Mouse (Mus musculus) small intestine, adult 2 months (tissue): Measurements from ENCODE around the gene Cpne9.
A peak's percentile ranks its signal among the peaks of the same experiment; 100 is the strongest.

ENCODE experiments used
- CTCF ChIP-seq: fragments of 200-500 bp; IDR thresholded peaks from 2 replicates; pipeline ENCODE4 v1.5.1; 2012; ENCODE audit warnings: low read depth, mild to moderate bottlenecking, control low read depth, inconsistent platforms, low read length, moderate library complexity, mixed read lengths; ENCODE audit not compliant: insufficient replicate concordance, insufficient read length; ENCODE audit errors: extremely low read depth
- POLR2A ChIP-seq: fragments of 200-500 bp; IDR thresholded peaks from 2 replicates; pipeline ENCODE4 v1.6.1; 2012; ENCODE audit warnings: low read depth, mild to moderate bottlenecking, control low read depth, inconsistent platforms, low read length, moderate library complexity

DNA sequence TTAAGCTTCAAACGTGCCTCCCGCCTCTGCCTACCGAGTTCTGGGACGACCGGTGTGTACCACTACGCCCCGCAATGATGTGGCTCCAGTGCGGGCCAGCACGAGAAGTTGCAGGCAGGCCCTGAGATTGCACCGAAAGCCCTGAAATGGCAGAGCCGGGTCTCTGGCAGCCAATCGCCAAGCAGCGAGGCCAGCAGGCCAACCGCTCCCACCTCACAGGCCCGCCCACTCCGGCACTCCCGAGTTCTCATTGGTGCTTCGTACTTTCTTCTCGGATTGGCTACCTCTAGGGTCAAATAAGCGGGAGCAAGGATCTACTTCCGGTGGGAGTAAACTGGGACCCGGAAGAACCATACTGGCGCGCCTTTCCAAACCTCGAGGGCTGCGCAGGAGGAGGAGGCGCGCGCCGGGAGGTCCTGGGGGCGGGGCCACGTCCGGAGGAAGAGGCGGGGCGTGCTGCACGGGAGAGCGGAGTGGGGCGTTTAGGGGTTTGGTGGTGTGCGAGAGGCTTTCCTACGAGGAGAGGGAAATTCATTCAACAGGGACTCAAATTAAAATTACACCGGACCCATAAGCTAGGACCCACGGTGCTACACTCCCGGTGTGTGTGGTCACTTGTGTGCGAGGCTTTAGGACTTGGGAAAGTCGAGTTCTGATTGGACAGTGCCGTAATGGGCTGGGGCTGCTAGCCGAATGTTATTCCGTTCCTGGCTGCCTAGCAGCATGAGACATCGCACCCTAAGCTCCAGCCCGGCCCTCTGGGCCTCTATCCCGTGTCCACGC, 44.6 kb downstream of the Cpne9 start, which contains the start of gene Ogg1:
- peak; percentile 14; the same call in 1 of the 2 replicates for TF ChIP-seq CTCF
- peak; percentile 87 for TF ChIP-seq POLR2A
